Mouse (Mus musculus) T-cell, adult 2 months (primary cell): ENCODE results near the gene Tgfbi.

Source experiments
- DNase-seq: peaks from one replicate; pipeline ENCODE4 v3.0.0; 2022; ENCODE audit warnings: low spot score

Gene Tgfbi

DNA sequence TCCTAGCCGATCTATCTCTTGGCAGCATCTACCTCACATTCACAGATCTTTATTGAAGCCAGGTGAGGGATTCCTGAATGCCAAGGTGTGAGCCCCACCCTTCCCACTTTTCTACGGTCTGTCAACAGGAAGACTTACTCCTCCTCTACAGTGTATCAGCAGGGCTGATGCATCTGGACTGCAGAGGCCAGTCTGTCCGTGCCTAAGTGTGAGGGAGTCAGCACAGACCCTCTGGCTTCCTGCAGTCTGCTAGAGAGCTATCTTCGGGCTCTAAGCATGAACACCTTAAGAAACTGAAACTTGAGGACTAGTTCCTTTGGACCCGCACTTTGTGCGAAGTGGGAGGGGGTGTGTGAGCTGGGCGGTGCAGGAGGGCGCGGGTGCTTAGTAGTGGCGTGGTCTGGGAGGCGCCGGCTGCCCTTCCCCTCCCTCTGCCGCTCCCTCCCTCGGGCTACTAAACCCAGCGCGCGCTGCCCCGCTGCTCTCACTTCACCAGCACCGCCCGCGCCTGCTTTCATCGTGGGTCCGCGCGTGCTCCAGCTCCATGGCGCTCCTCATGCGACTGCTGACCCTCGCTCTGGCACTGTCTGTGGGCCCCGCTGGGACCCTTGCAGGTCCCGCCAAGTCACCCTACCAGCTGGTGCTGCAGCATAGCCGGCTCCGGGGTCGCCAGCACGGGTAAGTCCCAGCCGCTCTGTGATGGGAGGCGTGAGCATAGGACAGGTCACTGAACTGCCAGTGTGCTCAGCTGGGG, at the start of gene Tgfbi:
Gene Tgfbi, plus strand, starts transcription at position 421 of the 754 bp plus-strand sequence.
- DNase-seq, result no peak

GRCm38 (mm10) chr13:56559841-56560370, 49.4 kb upstream of the Tgfbi start:
- no peak for DNase-seq

DNA sequence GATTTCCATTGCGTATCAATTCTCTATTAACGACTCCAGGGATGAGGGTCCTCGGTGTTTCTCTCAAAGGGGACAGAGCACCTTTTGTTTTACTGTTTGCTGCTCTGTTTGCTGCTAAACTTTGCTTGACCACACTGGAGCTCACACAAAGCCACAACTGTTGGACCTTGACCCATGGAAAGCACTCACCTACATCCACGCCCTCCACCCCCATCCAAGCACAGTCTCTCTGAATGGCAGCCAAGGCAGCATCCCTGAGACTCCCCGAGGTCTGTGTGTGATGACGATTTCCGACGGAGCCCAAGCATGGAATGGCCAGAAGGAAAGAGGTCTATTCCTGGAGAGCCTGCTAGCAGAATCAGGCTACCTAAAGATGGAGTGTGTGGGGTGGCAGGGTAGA, 48.2 kb upstream of the Tgfbi start:
- DNase-seq, result no peak

DNA sequence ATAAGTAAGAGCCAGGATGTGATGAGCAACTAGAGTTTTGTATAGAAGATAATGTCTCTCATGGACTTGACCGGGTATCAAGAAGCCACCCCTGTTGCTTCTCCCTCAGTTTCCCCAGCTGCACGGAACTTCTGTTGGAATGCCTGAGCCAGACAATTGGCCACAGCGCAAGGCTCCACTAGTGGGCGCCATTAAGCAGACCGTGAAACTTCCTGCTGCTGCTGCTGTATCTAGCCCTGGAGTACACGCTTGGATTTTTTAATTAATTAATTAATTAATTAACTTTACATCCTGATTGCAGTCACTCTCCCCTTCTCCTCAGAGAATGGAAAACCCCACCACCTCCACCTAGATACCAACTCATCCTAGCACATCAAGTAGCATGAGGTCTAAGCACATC, 46.2 kb upstream of the Tgfbi start:
- no peak for DNase-seq

GRCm38 (mm10) chr13:56566336-56566735, 43.0 kb upstream of the Tgfbi start:
- DNase-seq, result no peak

GRCm38 (mm10) chr13:56571645-56572044, 37.7 kb upstream of the Tgfbi start:
- no peak for DNase-seq

- DNase-seq, result no peak
These were observed 34.2 kb upstream of the Tgfbi start for GRCm38 (mm10) chr13:56575074-56575473.

DNA sequence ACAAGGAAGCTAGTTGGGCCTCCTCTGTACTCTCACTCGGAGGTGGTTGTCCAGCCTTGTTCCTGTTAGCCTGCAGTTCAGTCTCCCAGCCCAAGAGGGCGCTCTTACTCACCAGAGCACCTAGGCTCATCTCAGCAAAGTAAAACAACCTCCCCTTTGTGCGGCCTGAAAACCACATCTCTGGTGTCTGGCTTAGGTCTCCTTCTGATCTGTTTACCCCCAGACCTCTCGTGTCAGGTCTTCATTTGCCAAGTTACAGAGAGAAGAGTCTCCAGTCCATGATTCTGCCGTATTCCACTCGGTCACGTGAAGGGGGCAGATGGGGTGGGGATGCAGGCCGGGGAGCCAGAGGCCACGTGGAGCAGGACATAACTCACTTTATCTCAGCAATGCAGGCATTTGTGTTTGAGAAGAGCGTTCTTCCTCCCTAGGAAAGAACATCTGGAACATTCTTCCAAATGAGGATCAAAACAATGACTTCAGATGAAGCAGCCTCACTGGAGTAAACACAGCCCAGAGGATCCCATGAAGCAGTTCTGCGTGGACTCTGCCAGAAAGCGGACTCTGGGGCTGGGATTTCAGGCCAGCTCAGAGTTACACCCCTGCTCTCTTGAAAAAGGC, 33.5 kb upstream of the Tgfbi start:
- DNase-seq, result peak; percentile 46

DNA sequence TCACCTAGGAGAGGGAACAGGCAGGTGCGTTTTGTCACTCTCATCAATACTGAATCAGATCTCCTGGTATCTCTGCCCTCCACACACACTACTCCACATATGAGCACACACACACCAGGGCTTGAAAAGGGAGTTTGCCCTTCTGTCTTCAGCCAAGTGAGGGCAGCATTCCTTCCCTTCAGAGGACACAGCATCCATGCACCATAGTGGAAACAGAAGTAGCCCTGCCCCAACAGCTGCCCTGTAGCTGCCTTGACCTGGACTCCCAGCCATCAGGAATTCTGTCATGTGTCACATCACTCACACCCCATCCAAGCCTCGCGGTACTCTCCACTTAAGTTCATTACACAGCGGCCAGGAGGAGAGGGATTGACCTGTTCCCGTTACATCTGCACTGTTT, 31.2 kb upstream of the Tgfbi start:
- no peak for DNase-seq

DNA sequence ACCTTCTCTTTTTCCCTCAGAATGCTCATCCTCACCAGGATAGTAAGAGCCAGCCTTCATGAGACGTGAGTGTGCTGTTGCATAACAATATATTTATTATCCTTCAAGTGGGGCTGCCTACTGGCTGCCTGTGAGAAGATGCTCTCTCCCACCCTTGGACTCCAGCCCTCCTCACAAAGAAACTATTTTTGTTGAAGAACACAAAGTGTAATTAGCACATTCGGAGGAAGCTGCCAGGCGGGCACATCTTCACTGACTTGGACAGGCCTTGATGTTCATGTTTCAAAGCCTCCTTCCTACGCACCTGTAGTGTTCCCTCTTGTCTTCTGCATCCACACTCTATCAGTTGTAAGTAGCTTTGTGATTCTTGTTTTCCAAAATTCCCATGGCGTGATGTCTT, 28.9 kb upstream of the Tgfbi start:
- no peak for DNase-seq

GRCm38 (mm10) chr13:56581512-56581911, 27.8 kb upstream of the Tgfbi start:
- DNase-seq, result no peak

- DNase-seq, result no peak
These were observed 27.3 kb upstream of the Tgfbi start for GRCm38 (mm10) chr13:56581961-56582434.

- DNase-seq, result no peak
These were observed 26.6 kb upstream of the Tgfbi start for GRCm38 (mm10) chr13:56582720-56583119.

DNA sequence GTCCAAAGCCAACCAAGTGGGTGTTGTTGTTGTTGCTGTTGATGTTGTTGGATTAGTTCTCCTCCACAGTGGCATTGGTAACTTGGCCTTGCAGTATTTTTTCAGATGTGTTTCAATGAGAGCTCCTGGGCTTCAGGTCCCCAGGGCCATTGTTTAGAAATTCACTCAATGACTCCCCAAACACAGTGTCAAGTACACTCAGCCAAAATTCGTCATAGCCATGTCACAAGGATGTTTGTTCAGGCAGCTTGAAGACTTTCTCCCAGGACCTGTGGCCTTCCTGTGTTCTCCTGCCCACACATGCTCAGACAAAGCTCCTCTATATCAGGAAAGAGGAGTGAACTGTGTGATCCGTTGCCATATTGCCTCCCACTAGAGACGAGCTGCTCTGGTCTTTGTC, 23.3 kb upstream of the Tgfbi start:
- no peak for DNase-seq

GRCm38 (mm10) chr13:56588454-56589117, 20.7 kb upstream of the Tgfbi start:
- no peak for DNase-seq

DNA sequence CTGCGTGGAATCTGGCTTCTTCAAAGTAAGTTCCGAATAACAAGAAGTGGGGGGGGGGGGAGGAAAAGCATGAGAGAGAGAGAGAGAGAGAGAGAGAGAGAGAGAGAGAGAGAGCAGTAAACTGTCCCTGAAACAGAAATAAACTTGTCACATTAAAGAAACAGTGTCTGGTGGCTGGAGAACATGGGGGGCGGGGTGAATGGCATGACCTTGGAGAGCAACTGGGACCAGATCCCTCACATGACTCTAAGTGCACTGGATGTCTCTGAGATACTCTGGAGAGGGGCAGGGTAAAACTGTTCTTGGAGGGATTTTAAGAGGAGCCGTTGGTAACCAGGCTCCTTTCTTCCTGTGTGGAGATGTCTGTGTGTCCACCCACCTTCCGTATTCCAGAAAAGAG, 19.1 kb upstream of the Tgfbi start:
- no peak for DNase-seq

DNA sequence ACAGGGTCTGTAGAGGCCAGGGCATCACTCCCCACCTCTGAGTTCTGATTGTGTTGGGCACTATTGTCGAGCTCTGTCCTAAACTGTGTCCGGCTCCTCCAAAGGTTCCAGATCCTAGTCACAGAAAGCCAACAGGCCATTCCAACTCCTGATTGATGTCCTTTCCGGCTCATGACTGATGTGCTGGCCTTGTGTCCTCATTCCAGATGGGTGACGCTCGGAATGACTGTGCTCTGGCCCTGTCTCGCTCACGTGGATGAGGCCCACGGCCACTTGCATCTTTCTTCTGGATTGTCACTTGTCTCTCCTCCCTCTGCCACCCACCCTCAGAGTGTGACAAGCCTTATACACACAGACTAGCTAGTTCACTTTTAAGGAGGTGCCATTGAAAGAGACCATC, 18.1 kb upstream of the Tgfbi start:
- no peak for DNase-seq

DNA sequence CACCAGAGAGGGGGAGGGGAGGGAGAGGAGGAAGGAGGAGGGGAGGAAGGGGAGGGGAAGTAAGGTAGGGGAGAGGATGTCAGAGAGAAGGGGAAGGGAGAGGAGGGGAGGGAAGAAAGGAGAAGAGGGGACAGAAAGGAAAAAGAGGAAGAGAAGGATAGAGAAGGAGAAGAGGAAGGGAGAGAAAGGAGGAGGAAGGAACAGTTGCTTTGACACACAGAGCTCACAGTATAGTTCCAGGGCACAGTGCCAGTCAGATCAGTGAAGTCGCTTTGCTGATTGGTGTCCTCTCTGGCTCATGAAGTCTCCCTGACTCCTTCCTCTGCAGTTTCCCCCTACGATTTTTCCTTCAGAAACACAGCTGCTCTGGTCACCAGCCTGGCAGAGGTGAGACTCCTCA, 17.4 kb upstream of the Tgfbi start:
- DNase-seq, result no peak

DNA sequence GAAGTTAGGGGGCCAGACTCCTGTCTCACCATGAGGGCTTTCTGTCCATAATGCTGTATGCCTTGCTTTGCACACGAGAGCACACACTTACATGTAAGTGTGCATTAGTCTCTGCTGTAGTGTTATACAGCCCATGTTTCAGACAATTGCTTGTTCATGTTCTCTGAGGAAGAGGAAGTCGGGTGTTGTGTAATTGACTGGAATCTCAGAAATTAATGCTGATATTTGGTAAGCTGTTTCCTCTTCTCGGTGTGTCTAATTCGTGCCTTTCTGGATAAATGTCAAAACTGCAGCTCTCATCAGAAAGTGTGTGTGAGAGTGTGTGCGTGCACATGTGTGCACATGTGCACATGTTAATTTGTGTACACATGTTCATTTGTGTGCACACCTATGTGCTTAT, 16.1 kb upstream of the Tgfbi start:
- DNase-seq, result no peak

GRCm38 (mm10) chr13:56593961-56594391, 15.3 kb upstream of the Tgfbi start:
- DNase-seq, result no peak

DNA sequence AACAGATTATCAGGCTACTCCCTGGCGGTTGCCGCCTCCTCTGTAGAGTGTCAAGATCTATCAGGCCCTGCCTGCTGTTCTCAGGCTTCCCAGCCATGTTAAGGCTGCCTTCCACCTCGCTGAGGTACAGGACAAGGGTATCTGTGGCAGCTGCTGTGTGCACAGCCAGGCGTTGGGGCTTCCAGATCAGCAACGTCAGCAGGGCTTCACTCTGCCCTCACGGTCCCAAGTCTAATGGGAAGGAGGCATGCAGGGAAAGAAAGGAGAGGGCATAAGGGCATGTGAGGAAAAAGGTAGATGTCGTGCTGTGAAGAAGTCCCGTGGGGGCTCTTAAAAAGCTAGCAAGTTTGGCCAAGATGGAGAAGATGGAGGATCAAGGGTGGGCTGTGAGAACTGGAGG, 14.1 kb upstream of the Tgfbi start:
- DNase-seq, result no peak

DNA sequence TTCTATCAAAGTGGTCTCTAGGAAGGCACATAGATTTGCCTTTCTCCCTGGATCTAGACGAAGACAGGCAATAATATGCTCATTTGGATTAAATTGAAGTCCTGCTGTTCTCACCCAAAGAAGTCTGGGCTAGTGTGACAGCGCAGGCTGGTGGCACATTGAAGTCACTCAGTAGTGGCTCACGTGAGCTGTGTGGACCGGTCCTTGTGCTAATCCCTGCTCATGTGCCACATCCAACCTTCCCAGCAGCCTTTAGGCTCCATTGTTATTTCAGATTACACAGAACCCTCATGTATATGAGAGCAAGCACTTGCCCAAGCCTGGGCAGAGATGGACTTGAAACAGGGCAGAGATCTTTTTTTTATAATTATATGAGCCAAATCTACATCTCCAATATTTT, 12.0 kb upstream of the Tgfbi start:
- no peak for DNase-seq
